Mouse (Mus musculus): Measurements from ENCODE around the gene Gm49320.

GRCm38 (mm10) chr8:4238434-4239192, at the start of gene Gm49320, which contains the start of gene Map2k7:
- peak; percentile 72; the same call in 1 of the 2 replicates for TF ChIP-seq POLR2A (IDR thresholded peaks at IDR 0.05; ENCODE audit: borderline replicate concordance, control insufficient read depth, low read depth, low read length)
- peak; percentile 19; the same call in 1 of the 2 replicates for TF ChIP-seq CTCF (IDR thresholded peaks at IDR 0.05; ENCODE audit: control insufficient read depth, insufficient read depth, low read length)

All from bone marrow, adult 2 months (tissue).